In the genomic region with DNA sequence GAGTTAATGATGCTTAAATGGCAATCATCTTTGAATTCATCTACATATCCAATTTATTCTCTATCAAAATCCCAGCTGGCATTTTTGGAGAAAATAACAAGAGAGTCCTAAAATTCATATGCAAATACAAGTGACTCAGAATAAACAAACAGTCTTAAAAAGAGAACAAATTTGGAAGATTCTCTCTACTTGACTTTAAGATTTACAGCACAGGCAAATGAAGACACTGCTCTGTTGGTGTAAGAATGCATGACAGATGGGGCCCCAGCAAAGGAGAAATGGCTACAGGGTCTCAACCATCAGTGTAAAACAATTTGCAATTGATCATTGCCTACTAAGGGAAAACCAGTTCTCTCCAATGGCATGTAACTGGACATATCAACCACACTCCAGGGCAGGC, we compare ENCODE assay signal across 27 mouse cellular contexts.
"Had no signal": no experiment of that assay in that cellular context is flagged by ENCODE, and none has a peak within 500 bp of the region (broad histone marks: within the 10 kb centered on the region; RNA-seq: fewer than 3 reads in every experiment).

No protein-coding gene starts in this region.

- DNase-seq: gastrocnemius, postnatal 14 days; gastrocnemius, postnatal 36 days; heart, adult 11 months; heart, adult 2 months; heart, postnatal 14 days; heart, postnatal 36 days; kidney, adult 11 months; kidney, adult 2 months; kidney, adult 9 months; kidney, postnatal 14 days; kidney, postnatal 36 days; layer of hippocampus, adult 9-11 months; layer of hippocampus, postnatal 36 days; left cerebral cortex, postnatal 4 days had no signal

- H3K9me3 ChIP-seq: heart, embryonic 13.5 days; heart, embryonic 15.5 days; hindbrain, embryonic 13.5 days; hindbrain, embryonic 15.5 days; kidney, embryonic 15.5 days; limb, embryonic 13.5 days; limb, embryonic 15.5 days; liver, embryonic 12.5 days had no signal

- H3K4me1 ChIP-seq: heart, embryonic 13.5 days; heart, embryonic 15.5 days; hindbrain, embryonic 13.5 days; hindbrain, embryonic 15.5 days; kidney, embryonic 15.5 days; limb, embryonic 13.5 days; limb, embryonic 15.5 days; liver, embryonic 12.5 days had no signal

- ATAC-seq: hindbrain, postnatal 0 days; intestine, embryonic 16.5 days; liver, embryonic 12.5 days had no signal

- H3K4me2 ChIP-seq: heart, embryonic 11.5 days; heart, embryonic 13.5 days; heart, embryonic 15.5 days; hindbrain, embryonic 13.5 days; hindbrain, embryonic 15.5 days; kidney, embryonic 15.5 days; limb, embryonic 13.5 days; limb, embryonic 15.5 days; liver, embryonic 12.5 days had no signal

- H3K9ac ChIP-seq: heart, embryonic 13.5 days; heart, embryonic 15.5 days; hindbrain, embryonic 13.5 days; hindbrain, embryonic 15.5 days; kidney, embryonic 15.5 days; limb, embryonic 13.5 days; limb, embryonic 15.5 days; liver, embryonic 12.5 days; liver, embryonic 14.5 days had no signal

- H3K4me3 ChIP-seq: heart, adult 2 months; heart, embryonic 13.5 days; heart, embryonic 15.5 days; hindbrain, embryonic 13.5 days; hindbrain, embryonic 15.5 days; kidney, embryonic 15.5 days; limb, embryonic 13.5 days; limb, embryonic 15.5 days; liver, embryonic 12.5 days had no signal

- H3K27ac ChIP-seq: heart, adult 2 months; heart, embryonic 13.5 days; heart, embryonic 15.5 days; hindbrain, embryonic 13.5 days; hindbrain, embryonic 15.5 days; hindbrain, postnatal 0 days; kidney, embryonic 15.5 days; kidney, postnatal 0 days; limb, embryonic 13.5 days; limb, embryonic 15.5 days; liver, embryonic 12.5 days; liver, embryonic 14.5 days had no signal

- H3K36me3 ChIP-seq: heart, embryonic 13.5 days; heart, embryonic 15.5 days; hindbrain, embryonic 13.5 days; hindbrain, embryonic 15.5 days; kidney, embryonic 15.5 days; limb, embryonic 13.5 days; limb, embryonic 15.5 days; liver, embryonic 12.5 days had no signal

- H3K27me3 ChIP-seq: heart, embryonic 13.5 days; heart, embryonic 15.5 days; hindbrain, embryonic 13.5 days; hindbrain, embryonic 15.5 days; kidney, embryonic 15.5 days; limb, embryonic 13.5 days; limb, embryonic 15.5 days; liver, embryonic 12.5 days had no signal
